Mouse (Mus musculus): ENCODE measurements around the gene Gtsf1l. TPM values are rescaled to one million over a fixed set of nuclear protein-coding genes. Genes with fewer than 3 reads are reported as not detected.
"Not testable (repeated sequence)": the region's sequence is repeated elsewhere in the genome, so short reads cannot be mapped to it uniquely, and the experiment has no call there.

Gtsf1l gene
- polyA plus RNA-seq, 1 experiment from 2014 or later, result not detected

GRCm38 (mm10) chr2:163060630-163061029 lies 27.0 kb downstream of the Gtsf1l start:
- H3K9ac ChIP-seq, result no peak overlapping the region
- WGBS, result 85% methylated on average over 6 of the region's 6 CpGs
- H3K4me2 ChIP-seq (replicated peaks), result no peak overlapping the region
- H3K36me3 ChIP-seq, result 0 out of 2 replicates have a peak, but pooled peaks cover 3% of the 10 kb centered on the region
- no peaks in the 10 kb centered on the region for H3K27me3 ChIP-seq (replicated peaks)
- no peaks in the 10 kb centered on the region for H3K9me3 ChIP-seq
- no peak for ATAC-seq
- H3K4me3 ChIP-seq (replicated peaks), result no peak overlapping the region
- peaks cover 7% of the 10 kb centered on the region; the same call in 1 of the 2 replicates for H3K4me1 ChIP-seq (replicated peaks)
- no peak overlapping the region for H3K27ac ChIP-seq

GRCm38 (mm10) chr2:163058981-163059380 lies 28.7 kb downstream of the Gtsf1l start:
- not testable (repeated sequence) for H3K27me3 ChIP-seq (replicated peaks); ATAC-seq; H3K9ac ChIP-seq; H3K4me3 ChIP-seq (replicated peaks); H3K4me2 ChIP-seq (replicated peaks); H3K27ac ChIP-seq; H3K9me3 ChIP-seq; H3K36me3 ChIP-seq
- H3K4me1 ChIP-seq (replicated peaks), result peaks cover 17% of the 10 kb centered on the region
- 87% methylated on average over 7 of the region's 7 CpGs for WGBS

- Histone ChIP-seq H3K9ac (no peak overlapping the region), H3K27ac (no peak overlapping the region), H3K4me3 (replicated peaks) (no peak overlapping the region), H3K9me3 (no peaks in the 10 kb centered on the region), H3K4me1 (replicated peaks) (peaks cover 20% of the 10 kb centered on the region), H3K36me3 (no peaks in the 10 kb centered on the region), H3K4me2 (replicated peaks) (no peak overlapping the region), H3K27me3 (replicated peaks) (no peaks in the 10 kb centered on the region)
- 84% methylated on average over 9 of the region's 9 CpGs for WGBS
- ATAC-seq, result no peak
Measured at GRCm38 (mm10) chr2:163056584-163056983, 31.1 kb downstream of the Gtsf1l start.

- H3K27ac ChIP-seq, result no peak overlapping the region
- no peak for ATAC-seq
- H3K4me2 ChIP-seq (replicated peaks), result peak overlapping the region; percentile 99
- peaks cover 20% of the 10 kb centered on the region for H3K4me1 ChIP-seq (replicated peaks)
- peak overlapping the region; percentile 70 for H3K4me3 ChIP-seq (replicated peaks)
- 29% methylated on average over 5 of the region's 5 CpGs for WGBS
- no peaks in the 10 kb centered on the region for H3K36me3 ChIP-seq
- H3K9ac ChIP-seq, result peak overlapping the region; percentile 57
- H3K9me3 ChIP-seq, result no peaks in the 10 kb centered on the region
- H3K27me3 ChIP-seq (replicated peaks), result no peaks in the 10 kb centered on the region
Measured at GRCm38 (mm10) chr2:163055715-163056114, 31.9 kb downstream of the Gtsf1l start.

- Histone ChIP-seq H3K4me2 (replicated peaks) (peak overlapping the region; percentile 99), H3K36me3 (no peaks in the 10 kb centered on the region), H3K27me3 (replicated peaks) (no peaks in the 10 kb centered on the region), H3K9me3 (no peaks in the 10 kb centered on the region), H3K27ac (peak overlapping the region; percentile 62; the same call in 1 of the 2 replicates), H3K9ac (peak overlapping the region; percentile 57), H3K4me1 (replicated peaks) (peaks cover 20% of the 10 kb centered on the region), H3K4me3 (replicated peaks) (peak overlapping the region; percentile 70)
- WGBS, result under 1% methylated on average over 38 of the region's 38 CpGs
- ATAC-seq, result peak; percentile 69
Measured at GRCm38 (mm10) chr2:163054891-163055494, 32.7 kb downstream of the Gtsf1l start.

- Histone ChIP-seq H3K36me3 (no peaks in the 10 kb centered on the region), H3K4me1 (replicated peaks) (peaks cover 20% of the 10 kb centered on the region), H3K9ac (peak within 1 kb of the TSS; percentile 57), H3K9me3 (no peaks in the 10 kb centered on the region), H3K4me3 (replicated peaks) (peak within 1 kb of the TSS; percentile 70), H3K27me3 (replicated peaks) (no peaks in the 10 kb centered on the region), H3K4me2 (replicated peaks) (peak within 1 kb of the TSS; percentile 99), H3K27ac (peak within 1 kb of the TSS; percentile 62; the same call in 1 of the 2 replicates)
- under 1% methylated on average over 48 of the region's 48 CpGs for WGBS
- peak; percentile 99 for ATAC-seq
Measured at GRCm38 (mm10) chr2:163054335-163054840, 33.3 kb downstream of the Gtsf1l start, which contains the start of gene Mybl2. Mybl2 (plus strand) TSS chr2:163054687.

- no peak overlapping the region for H3K4me3 ChIP-seq (replicated peaks)
- 78% methylated on average over 4 of the region's 4 CpGs for whole genome bisulfite sequencing
- ATAC-seq, result no peak
- H3K27me3 ChIP-seq (replicated peaks), result no peaks in the 10 kb centered on the region
- H3K36me3 ChIP-seq, result no peaks in the 10 kb centered on the region
- H3K9me3 ChIP-seq, result no peaks in the 10 kb centered on the region
- no peak overlapping the region for H3K27ac ChIP-seq
- H3K9ac ChIP-seq, result no peak overlapping the region
- H3K4me2 ChIP-seq (replicated peaks), result no peak overlapping the region
- peaks cover 20% of the 10 kb centered on the region for H3K4me1 ChIP-seq (replicated peaks)
Measured at GRCm38 (mm10) chr2:163052826-163053225, 34.8 kb downstream of the Gtsf1l start.

GRCm38 (mm10) chr2:163052101-163052500 lies 35.6 kb downstream of the Gtsf1l start:
- Histone ChIP-seq H3K9ac (no peak overlapping the region), H3K4me2 (replicated peaks) (no peak overlapping the region), H3K4me3 (replicated peaks) (no peak overlapping the region), H3K27ac (no peak overlapping the region), H3K36me3 (no peaks in the 10 kb centered on the region), H3K27me3 (replicated peaks) (no peaks in the 10 kb centered on the region), H3K9me3 (no peaks in the 10 kb centered on the region), H3K4me1 (replicated peaks) (peaks cover 20% of the 10 kb centered on the region)
- ATAC-seq, result no peak
- 44% methylated on average over 4 of the region's 4 CpGs for WGBS

GRCm38 (mm10) chr2:163051691-163052090 lies 36.0 kb downstream of the Gtsf1l start:
- no peaks in the 10 kb centered on the region for H3K36me3 ChIP-seq
- H3K27ac ChIP-seq, result no peak overlapping the region
- no peaks in the 10 kb centered on the region for H3K27me3 ChIP-seq (replicated peaks)
- H3K4me2 ChIP-seq (replicated peaks), result no peak overlapping the region
- no peaks in the 10 kb centered on the region for H3K9me3 ChIP-seq
- 64% methylated on average over 1 of the region's 1 CpGs for WGBS
- no peak for ATAC-seq
- no peak overlapping the region for H3K9ac ChIP-seq
- no peak overlapping the region for H3K4me3 ChIP-seq (replicated peaks)
- H3K4me1 ChIP-seq (replicated peaks), result peaks cover 20% of the 10 kb centered on the region

- Histone ChIP-seq H3K27me3 (replicated peaks) (no peaks in the 10 kb centered on the region), H3K4me1 (replicated peaks) (peaks cover 4% of the 10 kb centered on the region), H3K9me3 (no peaks in the 10 kb centered on the region), H3K4me3 (replicated peaks) (no peak overlapping the region), H3K36me3 (peaks cover 14% of the 10 kb centered on the region), H3K4me2 (replicated peaks) (no peak overlapping the region), H3K9ac (no peak overlapping the region), H3K27ac (no peak overlapping the region)
- no peak for ATAC-seq
- 92% methylated on average over 2 of the region's 2 CpGs for WGBS
Measured at GRCm38 (mm10) chr2:163049116-163049515, 38.5 kb downstream of the Gtsf1l start.

- 3% methylated on average over 10 of the region's 10 CpGs for WGBS
- peaks cover 18% of the 10 kb centered on the region for H3K36me3 ChIP-seq
- peak overlapping the region; percentile 56 for H3K4me2 ChIP-seq (replicated peaks)
- no peak overlapping the region for H3K9ac ChIP-seq
- H3K4me3 ChIP-seq (replicated peaks), result 0 out of 2 replicates have a peak overlapping the region, but pooled peaks have one; percentile 10
- no peaks in the 10 kb centered on the region for H3K9me3 ChIP-seq
- ATAC-seq, result peak; percentile 73
- H3K27ac ChIP-seq, result no peak overlapping the region
- H3K4me1 ChIP-seq (replicated peaks), result no peaks in the 10 kb centered on the region
- no peaks in the 10 kb centered on the region for H3K27me3 ChIP-seq (replicated peaks)
Measured at GRCm38 (mm10) chr2:163048125-163048524, 39.5 kb downstream of the Gtsf1l start.

- H3K9me3 ChIP-seq, result no peaks in the 10 kb centered on the region
- no peak for ATAC-seq
- peaks cover 37% of the 10 kb centered on the region for H3K36me3 ChIP-seq
- no peaks in the 10 kb centered on the region for H3K27me3 ChIP-seq (replicated peaks)
- WGBS, result 84% methylated on average over 7 of the region's 7 CpGs
- no peaks in the 10 kb centered on the region for H3K4me1 ChIP-seq (replicated peaks)
- H3K4me2 ChIP-seq (replicated peaks), result no peak overlapping the region
- no peak overlapping the region for H3K9ac ChIP-seq
- H3K4me3 ChIP-seq (replicated peaks), result no peak overlapping the region
- H3K27ac ChIP-seq, result no peak overlapping the region
Measured at GRCm38 (mm10) chr2:163039940-163040339, 47.7 kb downstream of the Gtsf1l start.
